Mouse (Mus musculus) MEL (cell line): ENCODE measurements around the gene Med13l.

Source experiments
- BHLHE40 ChIP-seq: IDR thresholded peaks from 2 replicates; pipeline ENCODE4 v1.6.1; 2012; ENCODE audit warnings: low read depth, mild to moderate bottlenecking, inconsistent platforms, low read length, improper control_type of control experiment, borderline replicate concordance
- CHD1 ChIP-seq: IDR thresholded peaks from 2 replicates; pipeline ENCODE4 v1.6.1; 2012; ENCODE audit warnings: low read depth, mild to moderate bottlenecking, inconsistent platforms, low read length, improper control_type of control experiment
- CTCF ChIP-seq, 3 experiments: IDR thresholded peaks in 2 of 3; conservative IDR thresholded peaks in 1 of 3; 2 replicates each; pipeline ENCODE4 v1.5.1; 2011 to 2012; ENCODE audit warnings: low read length in 3 of 3, low read depth in 2 of 3, mild to moderate bottlenecking in 2 of 3, improper control_type of control experiment in 1 of 3, inconsistent platforms in 1 of 3, mixed read lengths in 1 of 3, moderate library complexity in 1 of 3; ENCODE audit not compliant: control insufficient read depth in 1 of 3, insufficient read depth in 1 of 3, poor library complexity in 1 of 3, severe bottlenecking in 1 of 3
- EP300 ChIP-seq, 2 experiments: IDR thresholded peaks; 2 replicates each; pipeline ENCODE4 v1.6.1; 2011; ENCODE audit warnings: improper control_type of control experiment in 2 of 2, low read length in 2 of 2, low read depth in 1 of 2, mild to moderate bottlenecking in 1 of 2
- GATA1 ChIP-seq: IDR thresholded peaks from 2 replicates; pipeline ENCODE4 v1.6.1; 2011; ENCODE audit warnings: low read depth, low read length, improper control_type of control experiment
- MAFK ChIP-seq: IDR thresholded peaks from 2 replicates; pipeline ENCODE4 v1.6.1; 2011; ENCODE audit warnings: low read depth, mild to moderate bottlenecking, low read length, improper control_type of control experiment, borderline replicate concordance
- NELFE ChIP-seq: IDR thresholded peaks from 2 replicates; pipeline ENCODE4 v1.6.1; 2011; ENCODE audit warnings: low read depth, low read length, improper control_type of control experiment
- POLR2A ChIP-seq, 2 experiments: IDR thresholded peaks; 2 replicates each; pipeline ENCODE4 v1.6.1; 2011 to 2012; ENCODE audit warnings: low read length in 2 of 2, mild to moderate bottlenecking in 2 of 2, control low read depth in 1 of 2, improper control_type of control experiment in 1 of 2, low read depth in 1 of 2, moderate library complexity in 1 of 2; ENCODE audit not compliant: control insufficient read depth in 1 of 2, insufficient read depth in 1 of 2, poor library complexity in 1 of 2
- POLR2AphosphoS2 ChIP-seq: IDR thresholded peaks from 2 replicates; pipeline ENCODE4 v1.6.1; 2011; ENCODE audit warnings: low read length, improper control_type of control experiment
- TAL1 ChIP-seq: IDR thresholded peaks from 2 replicates; pipeline ENCODE4 v1.6.1; 2012; ENCODE audit warnings: mild to moderate bottlenecking, inconsistent platforms, low read length, moderate library complexity, mixed read lengths
- TCF12 ChIP-seq: IDR thresholded peaks from 2 replicates; pipeline ENCODE4 v1.6.1; 2014; ENCODE audit warnings: low read depth, mild to moderate bottlenecking, inconsistent platforms, low read length, improper control_type of control experiment, moderate library complexity

DNA sequence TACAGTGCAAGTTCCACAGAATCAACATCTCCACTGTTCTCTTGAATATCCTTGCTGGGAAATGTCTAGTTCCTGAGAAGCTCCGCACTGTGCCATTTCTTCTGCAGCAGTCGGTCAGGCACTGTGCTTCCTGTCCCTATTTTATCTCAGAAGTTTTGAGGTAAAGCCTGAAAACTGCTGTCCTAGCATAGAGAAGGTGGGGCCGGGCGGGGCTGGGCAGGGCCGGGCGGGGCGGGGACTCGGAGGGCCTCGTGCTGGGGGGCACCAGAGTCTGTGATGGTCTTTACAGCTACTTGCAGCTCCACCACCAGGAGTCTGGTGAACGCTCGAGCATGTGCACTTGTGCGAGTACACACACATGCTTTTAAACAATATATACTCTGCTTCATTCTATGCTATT, 83.6 kb downstream of the Med13l start:
- TF ChIP-seq CTCF (IDR thresholded peaks at IDR 0.05 in 2 of 3, conservative IDR thresholded peaks at IDR 0.05 in 1 of 3; ENCODE audit: control insufficient read depth in 1 of 3, insufficient read depth in 1 of 3, low read depth in 2 of 3, low read length in 3 of 3, poor library complexity in 1 of 3, severe bottlenecking in 1 of 3) (no peak), BHLHE40 (no peak), MAFK (no peak), NELFE (no peak), EP300 (IDR thresholded peaks at IDR 0.05; ENCODE audit: low read depth in 1 of 2, low read length in 2 of 2) (no peak), POLR2A (IDR thresholded peaks at IDR 0.05; ENCODE audit: control insufficient read depth in 1 of 2, insufficient read depth in 1 of 2, low read depth in 1 of 2, low read length in 2 of 2, poor library complexity in 1 of 2) (no peak), GATA1 (no peak), TCF12 (no peak), TAL1 (no peak), POLR2AphosphoS2 (no peak), CHD1 (no peak)
